Mouse (Mus musculus) adrenal gland (tissue): ENCODE measurements around the gene Smok3b.
"Not testable (repeated sequence)": the region's sequence is repeated elsewhere in the genome, so short reads cannot be mapped to it uniquely, and the experiment has no call there.

Experiments
- intact Hi-C: fragments of 180-260 bp; cut with DNase I; formaldehyde crosslinking; loops from one replicate; pipeline ENCODE4 v1.15.1; 2025
- long read RNA-seq, 2 experiments: library from polyadenylated mRNA; unstranded; transcript quantifications; one replicate each; pipeline ENCODE4 v2.0.0; 2020; ENCODE audit warnings: borderline replicate concordance in 1 of 2; ENCODE audit not compliant: insufficient replicate concordance in 1 of 2

Smok3b gene
- long read RNA-seq, experiment 1: 0 reads
- long read RNA-seq, experiment 2: 0 reads

- intact Hi-C loops: not testable (repeated sequence)
Measured at GRCm38 (mm10) chr5:138020961-138021479, at the start of gene Smok3b, which contains the start of gene Smok3a. Smok3b (plus strand) TSS chr5:138021429. Smok3a (plus strand) TSS chr5:138021261.

DNA sequence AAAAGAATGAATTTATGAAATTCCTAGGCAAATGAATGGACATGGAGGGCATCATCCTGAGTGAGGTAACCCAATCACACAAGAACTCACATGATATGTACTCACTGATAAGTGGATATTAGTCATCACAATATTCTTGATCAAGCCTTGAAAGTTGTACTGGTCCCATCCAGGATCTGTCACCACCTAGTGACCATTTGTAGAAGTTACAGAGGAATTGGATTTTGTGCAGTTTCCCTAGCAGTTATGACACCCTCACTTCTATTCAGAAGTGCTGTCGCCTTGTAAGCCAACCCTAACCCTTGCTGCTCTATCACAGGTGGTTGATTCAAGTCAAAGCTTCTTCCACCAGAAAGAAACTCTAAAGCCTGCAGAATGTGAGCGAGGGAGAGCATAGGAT is 48.1 kb upstream of the Smok3b start:
- intact Hi-C loops: no loop called here

DNA sequence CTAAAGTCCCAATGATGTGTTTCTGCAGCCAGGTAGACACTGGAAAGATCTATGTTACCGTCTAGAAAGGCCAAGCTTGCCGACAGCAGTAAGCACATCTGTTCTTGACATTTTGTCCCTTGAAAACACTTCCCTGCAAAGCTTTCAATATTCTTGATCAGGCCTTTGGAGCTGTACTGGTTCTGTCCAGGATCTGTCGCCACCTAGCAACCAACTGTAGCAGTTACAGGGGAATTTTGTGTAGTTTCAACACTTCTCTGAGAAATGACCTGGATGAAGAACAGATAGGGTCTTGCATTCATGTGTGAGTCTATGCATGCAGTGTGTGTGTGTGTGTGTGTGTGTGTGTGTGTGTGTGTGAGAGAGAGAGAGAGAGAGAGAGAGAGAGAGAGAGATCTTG is 47.5 kb upstream of the Smok3b start:
- intact Hi-C loops: no loop called here

- intact Hi-C loops: no loop called here
Measured at GRCm38 (mm10) chr5:137974724-137975123, 46.5 kb upstream of the Smok3b start.

GRCm38 (mm10) chr5:137975434-137975833 is 45.8 kb upstream of the Smok3b start:
- intact Hi-C loops: no loop called here

DNA sequence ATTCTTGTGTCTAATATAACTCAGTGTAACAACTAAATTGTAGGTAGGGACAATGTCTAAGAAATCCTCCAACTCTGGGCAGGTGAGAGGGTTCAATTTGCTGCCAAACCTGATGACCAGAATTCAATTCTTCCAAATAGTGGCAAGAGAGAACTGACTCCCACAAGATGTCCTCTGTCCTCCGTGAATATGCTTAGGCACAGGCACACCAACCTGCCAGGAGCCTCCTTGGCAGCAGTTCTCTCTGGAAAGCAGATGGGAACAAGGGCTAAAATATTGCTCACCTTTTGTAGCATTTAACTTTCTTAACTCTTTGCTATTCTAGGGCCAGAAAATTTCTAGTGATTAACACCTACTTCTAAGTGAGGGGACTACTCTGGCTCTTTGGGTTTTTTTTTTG is 43.9 kb upstream of the Smok3b start:
- intact Hi-C loops: no loop called here

- intact Hi-C loops: no loop called here
Measured at GRCm38 (mm10) chr5:137979081-137979480, 42.1 kb upstream of the Smok3b start.

- intact Hi-C loops: no loop called here
Measured at GRCm38 (mm10) chr5:137981300-137981699, 39.9 kb upstream of the Smok3b start, which contains the start of gene Azgp1. Azgp1 (plus strand) TSS chr5:137981520.

- intact Hi-C loops: no loop called here
Measured at GRCm38 (mm10) chr5:137986351-137986750, 34.9 kb upstream of the Smok3b start.

DNA sequence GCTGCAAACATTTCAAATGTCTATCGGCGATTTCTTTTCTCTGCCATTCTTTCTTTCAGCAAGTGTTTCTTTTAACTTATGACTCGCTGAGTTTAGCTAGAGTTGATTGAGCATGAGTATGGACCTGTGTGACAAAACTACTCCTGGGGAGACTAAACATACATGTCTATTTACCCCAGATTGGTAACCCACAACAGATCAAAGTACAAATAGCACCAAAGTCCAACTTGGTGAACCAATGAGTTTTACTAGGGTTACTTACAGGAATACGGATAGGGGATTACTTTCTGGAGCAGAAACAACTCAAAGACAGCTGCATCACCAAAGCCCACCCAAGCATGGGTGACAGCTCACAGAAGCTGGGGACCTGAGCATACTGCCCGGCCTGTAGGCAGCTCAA is 11.8 kb upstream of the Smok3b start:
- intact Hi-C loops: no loop called here

DNA sequence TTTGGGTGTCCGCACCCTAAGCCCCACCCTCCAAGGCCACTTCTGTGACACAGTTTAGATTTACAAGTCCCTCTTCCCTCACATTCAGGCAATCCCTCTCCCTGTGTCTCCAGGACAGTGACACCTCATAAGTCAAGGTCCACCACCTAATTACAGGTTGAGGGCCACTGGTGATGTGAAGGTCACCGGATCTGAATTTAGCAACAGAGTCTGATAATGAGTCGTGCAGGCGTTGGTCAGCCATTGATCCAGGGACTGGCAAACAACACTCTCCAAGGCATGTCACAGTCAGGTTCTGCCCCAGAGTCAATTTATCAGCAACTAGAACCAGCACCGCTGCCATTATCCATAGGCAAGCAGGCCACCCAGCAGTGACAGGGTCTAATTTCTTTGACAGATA is 8.8 kb upstream of the Smok3b start:
- intact Hi-C loops: no loop called here

DNA sequence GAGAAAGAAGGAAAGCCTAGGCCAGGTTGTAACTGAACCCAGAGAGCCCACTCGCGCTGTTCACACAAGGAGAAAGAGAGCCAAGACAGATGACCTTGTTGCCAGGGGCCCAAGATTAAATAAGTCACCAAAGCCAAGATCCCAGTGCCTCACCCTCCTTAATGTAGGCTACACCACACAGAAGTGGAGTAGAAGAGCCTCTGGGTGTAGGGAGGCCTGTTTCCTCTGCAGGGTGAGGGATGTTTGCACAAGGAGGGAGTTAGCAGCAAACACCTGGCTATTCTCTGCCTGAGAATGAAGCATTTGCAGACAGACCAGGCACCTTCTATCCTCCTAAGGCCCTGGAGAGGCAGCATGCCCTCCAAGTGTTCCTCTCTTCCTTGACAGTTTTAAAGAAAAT is 4.7 kb upstream of the Smok3b start:
- intact Hi-C loops: no loop called here

GRCm38 (mm10) chr5:138016997-138017396 is 4.2 kb upstream of the Smok3b start:
- intact Hi-C loops: no loop called here

DNA sequence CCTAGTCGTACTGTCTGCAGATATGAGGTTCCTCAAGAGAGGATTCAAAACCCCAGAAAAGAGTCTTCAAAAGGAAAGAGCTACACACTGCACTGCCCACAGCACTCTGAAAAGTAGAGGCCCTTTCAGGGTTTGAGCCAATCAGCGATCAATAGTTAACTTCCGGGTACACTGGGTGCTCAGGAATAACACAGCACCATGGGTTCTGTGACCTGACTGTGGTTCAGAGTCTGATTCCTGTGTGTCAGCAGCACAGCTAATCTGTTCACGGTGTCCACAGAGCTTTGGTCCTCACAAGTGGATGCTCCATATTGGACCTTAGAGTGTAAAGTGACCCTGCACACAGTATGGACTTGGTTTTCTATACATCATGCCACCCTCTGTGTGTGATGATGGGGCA is 1.7 kb upstream of the Smok3b start:
- intact Hi-C loops: not testable (repeated sequence)

DNA sequence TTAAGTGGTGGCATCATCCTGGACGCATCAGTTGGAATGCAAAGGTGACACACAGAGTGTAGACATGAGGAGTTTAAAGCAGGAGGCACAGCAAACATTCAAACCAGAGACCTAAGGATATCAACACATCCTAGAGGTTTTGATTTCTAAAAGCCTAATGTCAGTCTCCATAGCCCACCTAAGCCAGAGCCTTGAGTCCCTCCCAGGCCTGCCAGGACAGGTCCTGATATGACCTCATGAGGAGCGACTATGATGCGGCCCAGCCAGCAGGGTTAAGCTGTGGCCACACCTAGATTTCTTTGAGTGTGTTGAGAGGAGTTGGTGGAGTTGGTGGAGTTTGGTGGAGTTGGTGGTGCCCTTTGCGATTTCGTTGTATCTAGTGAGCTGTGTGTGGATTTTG is 31.7 kb downstream of the Smok3b start, which contains the start of gene Smok3c:
Smok3c (plus strand) TSS at position 301 of the 400 bp plus-strand sequence.
- intact Hi-C loops: not testable (repeated sequence)

GRCm38 (mm10) chr5:138073803-138074202 is 52.6 kb downstream of the Smok3b start:
- intact Hi-C loops: no loop called here

DNA sequence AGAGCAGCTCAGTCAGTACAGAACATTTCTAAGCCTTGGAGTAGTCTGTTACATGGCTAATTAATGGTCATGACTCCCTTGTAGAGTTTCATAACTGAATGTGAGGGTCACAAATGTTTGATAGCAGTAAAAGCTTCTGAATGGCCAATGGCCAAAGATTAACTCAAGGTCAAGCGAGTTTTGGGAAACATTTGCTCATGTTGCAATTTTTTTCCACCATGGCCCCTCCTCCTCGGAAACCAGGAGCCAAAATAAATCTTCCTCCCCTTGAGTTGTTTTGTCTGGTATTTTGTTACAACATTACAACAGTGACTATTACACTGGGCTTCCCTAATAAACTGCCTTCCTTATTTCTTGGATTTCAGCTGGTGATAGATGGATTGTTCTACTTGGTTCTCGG is 54.5 kb downstream of the Smok3b start:
- intact Hi-C loops: no loop called here

- intact Hi-C loops: no loop called here
Measured at GRCm38 (mm10) chr5:138076148-138076547, 54.9 kb downstream of the Smok3b start.

GRCm38 (mm10) chr5:138080456-138080855 is 59.2 kb downstream of the Smok3b start:
- intact Hi-C loops: no loop called here

GRCm38 (mm10) chr5:138081446-138081845 is 60.2 kb downstream of the Smok3b start:
- intact Hi-C loops: no loop called here

GRCm38 (mm10) chr5:138083318-138083900 is 62.2 kb downstream of the Smok3b start:
- intact Hi-C loops: no loop called here

DNA sequence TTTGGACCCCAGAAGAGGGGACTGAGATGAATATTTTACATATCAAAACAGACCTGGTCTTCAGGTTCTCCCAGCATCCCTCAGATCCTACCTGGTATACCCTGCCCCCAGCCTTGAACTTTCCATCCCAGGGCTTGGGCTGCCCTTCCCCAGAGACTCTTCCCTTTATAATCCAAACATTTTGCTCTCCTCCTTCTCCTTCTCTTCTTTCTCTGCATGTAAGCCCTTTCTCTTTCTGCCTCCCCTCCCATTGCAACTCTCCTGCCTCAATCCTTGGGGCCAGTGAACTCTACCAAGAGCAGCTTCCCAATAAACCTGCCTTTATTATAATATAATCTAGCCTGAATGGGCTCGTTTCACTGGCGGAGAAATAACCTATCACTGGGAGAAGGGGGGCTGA is 62.7 kb downstream of the Smok3b start:
- intact Hi-C loops: no loop called here

DNA sequence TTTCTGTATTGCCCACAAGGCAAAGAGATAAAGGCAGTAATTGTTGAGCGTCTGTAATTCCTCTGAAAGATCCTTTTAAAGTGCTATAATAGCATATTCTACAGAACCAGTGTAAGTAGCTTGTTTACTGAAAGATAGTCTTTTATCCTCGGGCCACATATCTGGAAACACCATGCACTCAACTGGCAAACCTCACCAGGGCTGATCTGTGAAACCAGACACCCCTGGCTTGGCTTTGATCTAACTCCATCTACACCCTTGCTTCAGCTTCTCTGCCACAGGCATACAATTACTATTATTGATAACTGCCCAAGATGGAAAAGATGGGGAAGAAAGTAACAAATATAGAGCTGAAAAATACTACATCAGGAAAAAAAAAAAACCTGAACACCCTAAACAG is 63.3 kb downstream of the Smok3b start:
- intact Hi-C loops: no loop called here
